Mouse (Mus musculus): Measurements from ENCODE around the gene Gm21863. TPM values are rescaled to one million over a fixed set of nuclear protein-coding genes. Genes with fewer than 3 reads are reported as not detected.
"Not testable (repeated sequence)": the region's sequence is repeated elsewhere in the genome, so short reads cannot be mapped to it uniquely, and the experiment has no call there.

Gm21863 gene
- not detected for total RNA-seq (2021)
- long read RNA-seq, experiment 1 = 0 reads
- long read RNA-seq, experiment 2 = 0 reads

- DNase-seq = not testable (repeated sequence)
Observed at GRCm38 (mm10) chr12:19953869-19954555, at the start of gene Gm21863. Gm21863 (plus strand) TSS chr12:19954505.

- not testable (repeated sequence) for DNase-seq
Observed at GRCm38 (mm10) chr12:19928049-19928448, 26.3 kb upstream of the Gm21863 start.
